Mouse (Mus musculus): ENCODE measurements at regions not wholly inside any gene's neighbourhood (a gene's known extent, or its start where the extent isn't known, plus 50 kb on each side); places are given as distances from the start of the nearest gene placed in this dataset.
A peak's percentile ranks its signal among the peaks of the same experiment; 100 is the strongest.
"Not testable (repeated sequence)": the region's sequence is repeated elsewhere in the genome, so short reads cannot be mapped to it uniquely, and the experiment has no call there.

DNA sequence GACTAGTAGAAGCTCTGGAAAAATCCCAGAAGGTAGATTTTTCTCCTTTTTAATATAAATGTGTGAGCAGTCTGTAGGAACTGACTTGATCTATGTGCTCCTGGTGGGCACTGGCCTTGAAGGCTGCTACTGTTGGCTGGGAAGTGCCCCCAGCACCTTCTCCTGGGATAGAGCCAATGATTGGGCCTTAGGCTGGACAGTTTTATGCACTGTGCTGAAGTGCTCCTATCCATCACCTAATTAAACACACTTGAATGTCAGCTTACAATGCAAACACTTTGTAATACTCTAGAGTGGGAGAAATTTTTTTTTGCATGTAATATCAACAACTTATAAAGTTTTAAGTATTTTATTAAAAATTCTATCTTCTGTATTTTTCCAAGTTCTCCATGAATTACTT, 266.5 kb downstream of the Lyplal1 start:
- no peak for DNase-seq

DNA sequence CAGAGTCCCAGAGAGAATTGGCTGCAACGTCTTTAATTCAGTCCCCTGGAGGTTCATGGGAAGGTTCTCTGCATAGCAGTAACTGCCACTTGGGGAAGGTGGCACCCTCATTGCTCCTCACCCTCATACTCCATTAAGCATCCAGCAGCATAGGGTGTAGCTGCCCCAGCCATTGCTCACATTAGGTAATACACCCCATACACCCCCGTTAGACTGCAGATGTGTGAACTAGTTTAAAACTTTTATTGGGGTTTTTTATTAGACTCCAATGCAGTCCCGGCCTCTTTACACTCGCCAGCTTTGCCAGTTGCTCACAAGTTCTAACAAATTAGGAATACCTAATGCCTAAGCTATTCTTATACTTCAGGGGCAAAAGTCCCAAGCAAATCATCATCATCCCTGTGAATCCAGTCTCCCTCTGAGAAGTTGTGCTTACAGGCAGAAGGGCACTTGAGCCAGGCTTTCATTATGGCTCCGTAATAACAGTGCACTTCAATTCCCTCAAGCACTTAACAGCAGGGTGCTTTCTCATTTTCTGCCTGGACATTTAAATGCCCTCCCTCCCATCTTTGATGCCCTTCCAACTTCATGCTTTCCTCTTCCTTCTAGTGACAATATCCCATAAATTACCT, 265.7 kb downstream of the Lyplal1 start:
- DNase-seq, result no peak

DNA sequence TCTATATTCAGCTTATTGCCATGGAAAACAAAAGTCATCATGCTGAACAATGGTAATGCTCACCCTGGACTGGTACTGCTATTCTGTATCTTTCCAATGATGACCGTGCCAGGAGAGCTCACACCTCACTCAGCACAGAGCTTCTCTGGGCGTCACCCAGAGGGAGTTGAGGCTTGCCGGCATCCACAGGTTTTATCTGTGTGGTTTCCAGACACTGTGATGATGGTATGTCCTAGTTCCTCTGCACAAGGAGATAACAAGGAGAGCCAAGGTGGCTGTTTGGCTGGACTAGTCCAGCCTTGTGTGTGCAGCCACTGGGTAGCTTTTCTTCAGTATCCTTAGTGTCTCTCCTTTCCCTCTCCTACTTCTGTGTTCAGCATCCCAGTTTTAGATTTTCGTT, 255.4 kb downstream of the Lyplal1 start:
- DNase-seq, result no peak

DNA sequence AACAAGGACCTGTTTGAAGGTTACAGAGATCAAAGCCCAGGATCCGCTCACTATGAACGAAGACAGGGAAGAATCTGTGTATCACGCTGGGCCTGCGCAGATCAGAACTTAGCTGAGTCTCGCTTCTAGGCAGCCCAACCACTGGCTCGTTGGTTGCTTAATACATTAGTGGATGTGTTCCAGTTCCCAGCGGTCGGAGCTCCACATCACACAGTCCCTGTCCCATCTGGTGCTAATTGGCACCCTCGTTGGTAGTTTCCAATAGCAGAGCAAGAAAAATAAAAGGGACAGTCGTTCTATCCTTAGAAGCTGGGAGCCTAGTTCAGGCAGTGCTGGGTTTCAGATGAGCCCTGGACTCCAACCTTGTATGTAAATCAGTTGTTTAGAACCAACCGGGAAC, 251.2 kb downstream of the Lyplal1 start:
- no peak for DNase-seq

DNA sequence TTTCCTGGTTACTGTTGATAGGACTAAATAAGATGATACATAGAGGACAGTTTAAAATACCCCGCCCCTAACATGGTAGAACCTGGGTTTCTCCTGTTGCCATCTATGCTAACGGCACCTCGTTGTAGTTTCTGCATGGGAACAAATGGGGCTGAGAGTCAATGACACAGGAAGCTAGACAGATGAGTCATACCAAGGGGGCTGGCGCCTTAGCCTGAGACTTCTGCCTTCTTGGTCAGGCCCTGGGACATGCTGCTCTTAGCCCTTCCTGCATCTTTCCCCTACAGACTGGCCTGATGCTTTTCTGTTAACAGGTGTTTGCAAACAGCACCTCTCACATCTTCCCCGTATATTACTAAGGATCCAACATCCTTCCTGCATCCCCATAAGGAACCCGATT, 250.5 kb downstream of the Lyplal1 start:
- DNase-seq, result no peak

DNA sequence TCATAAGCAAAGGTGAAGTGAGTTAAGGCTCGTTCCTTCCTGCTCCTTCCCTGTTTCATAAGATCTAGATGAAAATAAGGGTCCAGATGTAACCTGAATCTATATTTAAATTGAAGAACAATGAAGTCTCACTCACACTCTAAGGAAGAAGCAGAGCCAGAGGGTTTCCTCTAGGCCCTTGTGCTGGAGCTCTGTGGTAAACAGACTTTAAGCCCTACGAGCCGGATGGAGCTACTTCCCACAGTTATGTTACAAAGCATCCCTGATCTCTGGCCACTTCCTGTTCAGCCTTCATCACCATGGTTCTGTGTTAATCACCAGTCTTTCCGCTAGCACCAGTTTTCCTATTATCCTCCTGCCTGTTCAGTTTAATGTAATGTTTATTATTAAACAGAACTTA, 250.1 kb downstream of the Lyplal1 start:
- no peak for DNase-seq

DNA sequence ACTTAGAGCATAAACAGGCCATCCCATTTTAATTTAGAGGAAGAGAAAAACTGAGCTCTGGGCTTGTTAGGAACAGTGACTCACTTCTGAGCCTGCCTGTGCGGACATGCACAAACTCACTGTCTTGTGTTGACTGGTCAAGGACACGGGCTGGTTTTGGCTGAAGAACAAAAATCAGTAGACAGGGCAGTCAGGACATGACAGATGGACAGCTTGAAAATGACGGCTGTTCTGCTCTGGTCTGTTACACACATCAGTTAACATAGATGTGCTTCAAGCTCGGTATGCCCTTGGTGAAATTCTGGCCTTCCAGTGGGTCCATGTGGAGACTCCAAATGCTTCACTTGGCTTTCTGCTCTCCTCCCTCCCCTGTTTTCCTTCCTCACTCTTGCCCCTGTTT, 248.4 kb downstream of the Lyplal1 start:
- no peak for DNase-seq

DNA sequence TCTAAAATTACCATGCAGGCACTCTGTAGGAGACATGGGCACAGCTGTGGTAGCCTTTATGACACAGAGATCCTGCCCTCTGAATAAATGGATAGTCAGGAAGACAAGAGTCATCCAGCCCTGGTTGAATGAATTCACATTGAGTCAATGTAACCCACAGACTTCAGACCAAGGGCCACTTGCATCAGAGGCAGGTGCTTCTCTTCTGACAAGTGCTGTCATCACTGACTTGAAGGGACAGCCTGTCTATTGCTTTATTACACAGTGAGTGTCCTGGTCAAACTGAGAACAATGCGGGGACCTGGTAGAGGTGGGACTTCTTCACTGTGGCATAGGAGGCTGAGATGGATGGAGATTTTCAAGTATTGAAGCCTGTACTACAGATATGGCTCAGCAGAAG, 230.1 kb downstream of the Lyplal1 start:
- DNase-seq, result no peak

DNA sequence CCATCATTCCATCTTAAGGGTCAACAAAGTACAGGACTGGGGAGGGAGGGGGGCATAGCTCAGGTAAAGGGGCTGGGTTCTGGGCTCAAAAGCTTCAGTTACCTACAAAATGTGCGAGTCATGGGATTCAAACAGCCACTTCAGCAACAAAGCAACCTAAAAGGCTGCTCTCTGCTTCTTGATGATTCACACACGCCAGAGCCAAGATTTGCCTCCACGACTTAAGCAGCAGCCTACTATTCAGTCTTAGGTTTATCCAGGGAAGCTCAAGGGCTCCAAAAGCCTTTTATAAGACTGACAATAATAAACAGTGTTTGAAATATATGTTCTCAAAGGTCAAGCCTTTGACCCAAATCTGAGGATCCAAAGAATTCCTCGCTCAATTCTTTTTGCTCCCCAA, 225.3 kb downstream of the Lyplal1 start:
- no peak for DNase-seq

DNA sequence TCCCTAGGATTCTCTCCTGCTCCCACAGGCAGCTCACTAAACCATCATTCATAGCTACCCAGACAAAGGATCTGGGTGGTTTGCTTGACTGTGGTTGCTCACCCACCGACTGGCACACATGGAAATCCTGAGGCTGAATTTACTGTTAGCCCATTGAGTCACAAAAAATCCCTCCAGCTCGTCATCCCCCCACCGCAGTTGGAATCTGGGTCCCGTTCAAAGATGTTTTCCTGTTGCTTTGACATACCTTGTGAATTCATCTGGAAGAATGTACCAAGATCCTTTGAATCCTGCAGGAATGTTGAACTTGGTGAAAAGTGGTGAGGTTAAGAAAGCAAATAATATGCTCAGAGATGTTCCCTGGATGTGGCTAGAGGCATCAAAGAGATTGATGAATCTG, 223.7 kb downstream of the Lyplal1 start:
- no peak for DNase-seq

DNA sequence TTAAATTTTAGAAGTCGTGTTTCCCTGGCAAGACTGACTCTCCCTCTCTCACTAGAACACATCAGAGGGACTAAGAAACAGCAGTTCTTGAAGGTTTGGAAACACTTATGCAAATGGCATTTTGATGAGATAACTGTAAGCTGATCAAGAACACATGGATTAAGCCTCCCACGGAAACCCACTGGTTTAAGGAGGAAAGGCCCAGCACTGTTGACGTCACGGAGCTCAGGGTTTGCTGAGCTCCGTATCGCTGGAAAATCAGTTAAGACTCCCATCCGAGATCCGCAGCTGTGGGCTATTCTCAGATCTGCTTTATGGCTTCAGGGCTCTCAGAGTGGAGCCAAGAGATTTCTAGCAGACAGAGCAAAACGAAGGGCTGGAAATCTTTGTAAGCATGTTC, 218.6 kb downstream of the Lyplal1 start:
- DNase-seq, result peak; percentile 16

DNA sequence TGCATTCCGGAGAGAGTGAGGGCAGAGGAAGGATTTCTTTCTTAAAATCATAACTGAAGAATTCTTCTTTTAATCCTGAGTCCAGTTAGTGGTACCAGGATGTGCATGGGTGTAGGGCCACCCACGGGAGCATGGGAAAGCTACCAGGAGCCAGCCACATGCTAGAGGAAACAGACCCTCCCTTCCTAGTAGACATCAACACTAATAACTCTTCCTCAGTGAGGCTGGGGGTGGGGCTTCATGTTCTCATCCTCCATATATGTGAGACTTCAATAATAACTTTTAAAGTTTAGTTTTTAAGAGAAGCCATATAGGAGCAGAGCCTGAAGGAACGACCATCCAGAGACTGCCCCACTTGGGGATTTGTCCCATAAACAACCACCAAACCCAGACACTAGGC, 216.8 kb downstream of the Lyplal1 start:
- DNase-seq, result no peak

DNA sequence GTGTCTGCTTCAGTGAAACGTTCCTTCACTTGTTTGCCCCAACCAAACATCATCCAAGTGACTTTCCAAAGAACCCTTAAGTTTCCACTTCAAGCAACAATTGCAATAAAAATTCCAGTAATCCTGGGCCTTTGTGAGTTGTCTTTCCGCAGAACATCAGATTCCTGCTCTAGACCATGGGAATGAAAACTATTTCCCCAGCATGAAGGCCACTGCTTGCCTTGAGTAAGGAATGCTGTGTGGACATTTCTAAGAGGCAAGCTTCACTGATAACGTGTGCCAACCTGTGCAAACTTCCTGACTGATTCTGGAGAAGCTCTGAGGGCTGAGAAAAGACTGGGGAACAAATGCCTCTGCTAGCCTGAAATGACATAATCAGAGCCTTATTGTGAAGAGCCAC, 214.7 kb downstream of the Lyplal1 start:
- no peak for DNase-seq

DNA sequence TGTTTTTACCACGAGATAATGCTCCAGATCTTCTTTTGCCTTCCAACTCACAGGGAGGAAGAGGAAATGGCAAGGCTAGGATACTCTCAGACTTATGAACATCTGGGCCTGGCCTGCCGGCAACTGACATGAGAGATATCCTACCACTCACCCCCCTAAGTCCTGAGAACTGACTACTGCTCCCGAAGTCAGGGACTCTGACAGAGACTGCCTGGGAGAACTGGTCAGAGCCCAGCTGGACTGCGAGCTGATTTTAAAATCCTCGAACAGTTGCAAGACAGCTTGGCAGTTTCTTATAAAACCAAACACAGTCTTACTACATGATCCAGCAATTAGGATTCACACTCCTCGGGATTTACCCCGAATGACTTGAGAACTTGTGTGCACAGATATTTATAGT, 211.4 kb downstream of the Lyplal1 start:
- no peak for DNase-seq

DNA sequence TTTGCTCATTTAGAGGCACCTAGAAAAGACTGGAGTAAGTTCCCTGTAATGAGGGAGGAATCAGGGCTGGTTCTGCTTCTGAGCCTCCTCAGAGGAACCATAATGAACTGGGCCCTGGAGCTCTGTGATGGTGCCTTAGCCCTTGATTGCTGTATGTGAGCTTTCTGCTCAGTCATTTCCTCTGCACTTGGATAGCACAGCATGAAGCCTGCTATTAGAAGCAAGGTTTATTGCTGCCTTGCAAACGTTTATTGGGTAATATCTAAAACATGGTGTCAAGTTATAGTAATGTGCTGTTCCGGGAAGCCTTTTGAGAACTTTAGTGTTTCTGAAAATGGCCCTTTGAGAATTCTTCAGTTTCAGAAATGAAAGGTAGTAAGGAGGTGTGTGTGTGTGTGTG, 201.5 kb downstream of the Lyplal1 start:
- no peak for DNase-seq

DNA sequence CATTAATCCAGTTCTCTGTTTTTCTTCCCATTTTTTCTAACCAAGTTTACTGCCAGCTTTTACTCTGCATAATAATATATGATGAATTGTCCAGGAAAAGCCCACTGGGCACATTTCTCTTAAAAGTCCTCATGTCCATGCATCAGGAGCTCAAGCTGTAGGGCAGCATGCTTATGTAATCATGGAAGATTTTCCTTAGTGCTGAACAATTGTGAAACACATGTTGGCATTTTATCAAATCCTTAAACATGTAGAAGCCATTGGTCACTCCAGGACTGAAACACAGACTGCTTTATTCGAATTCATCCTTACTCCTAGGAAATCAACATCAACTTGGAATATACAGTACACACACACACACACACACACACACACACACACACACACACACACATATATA, 198.4 kb downstream of the Lyplal1 start:
- no peak for DNase-seq

DNA sequence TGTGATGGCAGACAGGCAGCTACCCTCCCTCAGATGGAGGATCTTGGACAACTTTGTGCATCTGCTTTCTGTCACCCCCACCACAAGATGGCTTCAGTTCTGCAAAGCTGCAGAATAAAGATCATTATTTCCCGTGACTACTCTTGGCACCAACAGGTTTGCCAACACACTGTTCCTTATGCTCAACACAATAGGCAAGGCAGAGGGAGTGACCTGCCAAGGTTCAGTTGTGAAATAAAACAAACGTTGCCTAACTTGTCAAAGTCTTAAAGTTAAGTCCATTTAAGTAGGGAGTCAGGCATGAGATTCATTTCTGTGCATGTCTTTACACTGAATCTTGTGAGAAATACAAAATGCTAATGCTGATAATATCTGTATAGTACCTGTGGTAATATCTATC, 193.4 kb downstream of the Lyplal1 start:
- no peak for DNase-seq

DNA sequence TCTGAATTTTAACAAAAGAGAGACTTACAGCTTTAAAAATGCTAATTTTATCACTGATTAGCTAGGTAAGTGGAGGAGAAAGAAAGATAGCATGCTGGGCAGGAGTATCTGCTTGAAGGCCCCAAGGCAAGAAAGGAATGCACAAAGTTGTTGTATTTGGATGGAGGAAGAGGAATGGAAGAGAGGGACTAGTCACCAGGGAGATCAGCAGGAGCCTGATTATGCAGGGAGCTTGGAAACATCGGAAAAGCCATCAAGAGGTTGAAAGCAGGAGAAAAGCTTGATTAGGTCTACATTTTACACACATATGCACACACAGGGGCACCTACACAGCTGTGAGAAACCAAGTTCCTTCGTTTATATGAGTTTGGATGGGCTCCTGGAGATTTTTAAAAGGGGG, 188.1 kb downstream of the Lyplal1 start:
- DNase-seq, result no peak

DNA sequence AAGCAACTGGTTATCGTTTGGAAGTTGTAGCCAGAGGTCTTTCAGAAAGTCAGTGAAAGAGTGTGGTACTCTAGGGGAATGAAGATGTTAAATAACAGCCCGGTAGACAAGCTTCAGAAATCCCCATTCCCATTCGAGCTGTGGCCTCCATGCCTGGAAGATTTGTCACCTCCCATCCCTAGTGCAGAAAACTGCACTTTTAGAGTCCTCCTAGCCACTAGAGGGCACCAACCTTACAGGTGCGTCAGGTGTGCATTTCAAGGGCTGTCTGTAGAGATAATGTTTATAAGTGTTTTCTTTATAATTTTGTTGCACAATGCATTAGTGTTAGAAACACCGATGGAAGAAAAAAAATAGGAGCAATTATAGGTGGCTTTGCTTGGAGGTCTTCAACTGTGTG, 187.3 kb downstream of the Lyplal1 start:
- DNase-seq, result no peak

DNA sequence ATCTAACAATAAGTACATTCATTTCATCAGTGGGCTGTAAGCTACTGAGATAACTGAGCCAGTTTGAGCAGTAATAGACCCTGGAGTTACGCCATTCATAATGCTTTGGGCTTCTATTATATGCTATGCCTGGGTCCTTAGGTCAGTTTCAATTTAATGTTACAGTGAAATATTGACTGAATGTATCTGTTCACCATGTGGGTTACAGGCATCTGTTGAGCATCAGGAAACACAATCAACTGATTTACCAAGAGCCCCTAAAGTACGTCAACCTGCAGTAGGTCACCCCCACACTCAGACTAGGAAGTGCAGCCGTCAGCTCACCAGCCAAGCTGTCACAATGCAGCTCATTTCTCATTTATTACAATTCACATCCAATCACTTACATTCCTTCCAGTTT, 183.5 kb downstream of the Lyplal1 start:
- DNase-seq, result no peak

DNA sequence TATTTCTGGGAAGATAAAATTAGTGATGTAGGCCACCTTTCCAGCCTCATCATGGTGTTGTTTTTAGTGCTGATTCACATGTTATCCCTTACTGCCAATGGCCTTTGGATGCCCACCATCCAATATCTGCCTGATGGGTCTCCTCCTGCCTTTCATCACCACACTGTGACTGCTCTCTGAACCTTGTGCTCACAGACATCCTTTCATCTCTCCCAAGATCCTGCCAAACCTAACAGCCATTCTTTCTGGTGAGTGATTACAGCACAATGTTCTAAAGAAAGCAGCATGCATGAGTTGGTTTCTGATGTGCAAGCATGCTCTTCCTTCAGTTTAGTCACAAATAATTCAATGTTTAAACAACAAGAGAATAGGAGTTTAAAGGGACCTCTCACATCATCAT, 180.1 kb downstream of the Lyplal1 start:
- DNase-seq, result no peak

DNA sequence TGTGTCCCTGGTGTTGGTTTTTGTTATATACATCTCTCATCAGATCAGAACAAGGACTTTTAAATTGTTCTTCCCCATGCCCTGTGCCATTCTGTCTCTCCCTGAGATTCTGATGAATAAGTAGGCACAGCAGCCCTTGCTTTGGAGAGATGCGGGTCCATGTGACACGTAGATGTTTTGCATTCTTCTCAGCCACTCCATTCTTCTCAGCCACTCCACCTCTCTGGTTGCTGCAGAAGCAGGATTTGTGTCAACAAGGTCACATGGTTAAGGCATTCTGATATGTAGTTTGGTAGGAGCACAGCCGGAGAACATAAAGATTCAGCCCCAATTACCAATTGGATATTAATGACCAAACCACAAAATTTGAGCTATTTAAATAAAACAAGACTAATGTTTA, 177.2 kb downstream of the Lyplal1 start:
- DNase-seq, result no peak

DNA sequence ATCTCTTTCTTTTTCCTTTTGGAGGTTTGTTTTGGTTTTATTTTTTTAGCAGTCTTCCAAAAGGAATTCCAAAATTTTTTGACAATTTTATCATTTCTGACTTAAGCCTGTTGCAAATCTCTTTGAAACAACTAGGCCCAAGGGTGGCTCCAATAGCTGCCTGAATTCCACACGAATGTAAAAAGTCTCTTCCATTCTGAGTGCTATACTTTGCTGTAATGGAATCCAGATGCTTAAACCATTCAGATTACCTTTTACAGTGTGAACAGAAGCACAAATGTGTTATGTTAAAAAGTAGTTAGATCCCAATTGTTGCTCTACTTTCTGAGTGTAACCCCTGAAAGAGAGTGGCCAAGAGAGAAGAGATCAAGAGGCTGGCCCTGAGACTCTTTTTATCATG, 176.6 kb downstream of the Lyplal1 start:
- no peak for DNase-seq

DNA sequence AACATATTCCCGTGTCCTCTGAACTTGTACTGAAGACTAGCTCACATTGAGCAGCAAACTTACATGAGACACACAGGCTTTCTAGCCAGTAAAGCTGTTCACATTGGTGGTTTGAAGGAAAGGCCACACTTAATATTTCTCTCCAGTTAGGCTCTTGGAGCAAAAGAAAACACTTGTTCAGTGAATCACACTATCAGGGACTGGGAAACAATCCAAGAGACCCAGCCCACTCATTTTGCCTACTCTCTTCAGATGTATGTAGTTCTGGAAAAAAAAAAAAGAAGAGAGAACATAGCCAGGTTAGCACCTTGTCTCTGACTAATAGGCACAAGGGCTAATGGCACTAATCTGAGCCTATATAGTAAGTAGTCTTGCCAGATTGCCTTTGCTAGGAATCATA, 165.9 kb downstream of the Lyplal1 start:
- DNase-seq, result no peak

DNA sequence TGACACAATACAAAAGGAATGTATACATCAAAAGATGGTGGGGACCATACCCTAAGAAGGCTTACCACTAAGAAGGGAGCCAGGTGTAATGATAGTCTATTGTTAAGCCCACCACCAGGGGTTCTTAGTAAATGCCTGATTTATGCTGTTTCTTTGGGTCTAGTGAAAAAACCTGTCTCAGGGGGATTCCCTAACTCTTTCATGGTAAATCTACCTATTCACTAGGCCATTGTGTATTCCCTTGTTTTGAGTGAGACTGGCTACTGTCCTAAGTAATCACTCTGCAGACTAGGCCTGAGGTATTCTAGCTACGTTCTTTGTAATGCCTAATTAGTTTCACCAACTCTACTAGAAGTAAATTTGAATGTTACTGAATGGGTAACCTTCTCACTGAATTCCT, 161.3 kb downstream of the Lyplal1 start:
- not testable (repeated sequence) for DNase-seq

DNA sequence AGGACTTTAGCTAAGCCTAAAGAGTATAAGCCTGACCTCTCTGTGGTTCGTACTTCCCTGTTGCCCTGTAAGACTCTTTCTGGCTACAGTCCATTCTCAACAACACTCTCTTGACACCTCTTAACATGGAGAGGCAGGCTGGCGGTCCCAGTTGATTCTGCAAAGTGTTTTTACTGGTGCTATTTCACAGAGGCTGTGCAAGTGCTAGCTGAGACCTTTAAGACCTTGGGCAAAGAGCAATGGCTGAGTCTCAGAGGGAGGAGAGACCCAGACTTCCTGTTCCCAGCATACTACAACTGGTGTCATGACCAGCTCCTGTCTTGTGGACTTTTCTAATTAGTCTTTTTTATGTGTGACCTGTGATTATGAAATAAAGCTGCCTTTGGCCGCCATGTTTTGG, 159.6 kb downstream of the Lyplal1 start:
- DNase-seq, result no peak
